Mouse (Mus musculus): ENCODE measurements at regions not wholly inside any gene's neighbourhood (a gene's known extent, or its start where the extent isn't known, plus 50 kb on each side); places are given as distances from the start of the nearest gene placed in this dataset.

DNA sequence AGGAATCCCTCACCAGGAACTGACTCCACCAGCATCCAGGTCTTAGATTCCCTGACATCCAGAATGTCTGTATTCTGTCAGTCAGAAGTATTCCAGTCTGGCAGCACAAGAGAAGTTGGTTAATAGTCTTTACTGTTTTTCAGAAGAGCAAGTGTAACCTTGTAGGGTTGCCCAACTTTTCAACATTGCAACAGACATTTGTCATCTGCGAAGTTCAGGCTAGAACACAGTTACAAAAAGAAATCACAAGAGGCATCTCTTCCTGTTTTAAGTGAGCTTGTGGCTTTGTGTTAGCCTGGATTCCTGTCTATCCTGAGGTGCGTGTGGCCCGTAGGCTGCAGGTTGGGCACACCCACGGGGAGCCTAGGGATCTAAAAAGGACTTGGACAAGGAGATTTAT lies 158.0 kb upstream of the Ankrd55 start:
- no peak for TF ChIP-seq CTCF (IDR thresholded peaks at IDR 0.05; ENCODE audit: extremely low read depth, insufficient read length, insufficient replicate concordance, low read depth, low read length)
- no peak for TF ChIP-seq POLR2A (IDR thresholded peaks at IDR 0.05; ENCODE audit: low read depth, low read length)

Measured in small intestine, adult 2 months (tissue).